Mouse (Mus musculus) left cerebral cortex, adult 8-10 months (tissue): ENCODE measurements around the gene Dapk3. TPM values are rescaled to one million over a fixed set of nuclear protein-coding genes. Genes with fewer than 3 reads are reported as not detected.
A peak's percentile ranks its signal among the peaks of the same experiment; 100 is the strongest.
"Not testable (repeated sequence)": the region's sequence is repeated elsewhere in the genome, so short reads cannot be mapped to it uniquely, and the experiment has no call there.

ENCODE experiments used
- DNase-seq, 2 experiments: peaks; one replicate each; pipeline ENCODE4 v3.0.0; 2022; ENCODE audit warnings: low spot score in 2 of 2
- total RNA-seq, 4 experiments: library from RNA; stranded (reverse); gene quantifications; 2 replicates each; pipeline ENCODE4 v1.2.4; 2022

The Dapk3 gene
- total RNA-seq, 4 experiments from 2014 or later: 65.1 to 70.9 (median 68.9) TPM

DNA sequence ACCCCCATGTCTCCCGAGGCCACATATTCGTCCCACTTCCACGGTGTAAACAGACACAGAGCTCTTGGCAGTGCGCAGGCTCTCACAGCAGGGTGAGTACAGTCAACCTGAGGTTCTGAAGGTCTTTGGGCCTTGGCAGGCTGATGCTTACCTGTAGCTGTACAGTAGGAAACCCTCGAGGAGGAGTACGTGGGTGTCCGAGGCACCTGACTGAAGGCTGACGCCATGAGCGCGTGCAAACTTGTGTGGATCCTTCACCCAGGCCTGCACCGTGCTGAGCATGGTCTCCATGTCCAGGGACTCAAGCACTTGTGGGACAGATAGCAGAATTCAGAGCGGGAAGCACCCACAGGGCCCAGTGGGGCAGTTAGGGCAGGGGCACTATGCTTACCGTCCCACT lies 17.3 kb downstream of the Dapk3 start:
- no peak for DNase-seq

DNA sequence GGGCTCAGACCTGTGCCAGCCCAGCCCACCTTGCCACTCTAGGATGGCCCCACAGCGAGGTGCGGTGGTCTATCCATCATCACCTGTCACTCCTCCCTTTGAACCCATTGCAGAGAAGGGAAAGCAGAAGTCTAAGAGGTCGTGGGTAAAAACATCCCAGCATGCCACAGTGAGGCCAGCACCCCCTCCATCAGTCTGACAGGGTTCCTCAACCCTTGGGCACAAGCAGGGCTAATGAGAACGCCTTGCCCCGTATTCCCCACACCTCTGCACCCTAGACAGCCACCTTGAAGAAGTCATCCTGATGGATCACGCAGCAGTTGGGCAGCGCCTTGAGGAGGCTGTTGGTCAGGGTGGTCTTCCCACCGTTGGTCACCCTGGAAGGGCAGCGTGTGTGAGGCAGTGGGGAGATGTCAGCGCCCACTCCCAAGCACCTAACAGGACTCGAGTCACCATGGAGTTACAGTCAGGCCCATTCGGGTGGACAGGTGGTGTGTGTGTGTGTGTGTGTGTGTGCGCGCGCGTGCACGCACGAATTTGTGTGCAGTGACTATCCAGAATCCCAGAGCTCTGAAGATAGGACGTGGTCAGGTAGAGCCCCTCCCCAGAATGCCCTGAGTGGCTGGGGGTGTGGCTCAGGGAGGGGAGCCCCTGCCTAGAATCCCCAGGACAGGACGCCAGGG lies 17.9 kb downstream of the Dapk3 start:
- DNase-seq: no peak

DNA sequence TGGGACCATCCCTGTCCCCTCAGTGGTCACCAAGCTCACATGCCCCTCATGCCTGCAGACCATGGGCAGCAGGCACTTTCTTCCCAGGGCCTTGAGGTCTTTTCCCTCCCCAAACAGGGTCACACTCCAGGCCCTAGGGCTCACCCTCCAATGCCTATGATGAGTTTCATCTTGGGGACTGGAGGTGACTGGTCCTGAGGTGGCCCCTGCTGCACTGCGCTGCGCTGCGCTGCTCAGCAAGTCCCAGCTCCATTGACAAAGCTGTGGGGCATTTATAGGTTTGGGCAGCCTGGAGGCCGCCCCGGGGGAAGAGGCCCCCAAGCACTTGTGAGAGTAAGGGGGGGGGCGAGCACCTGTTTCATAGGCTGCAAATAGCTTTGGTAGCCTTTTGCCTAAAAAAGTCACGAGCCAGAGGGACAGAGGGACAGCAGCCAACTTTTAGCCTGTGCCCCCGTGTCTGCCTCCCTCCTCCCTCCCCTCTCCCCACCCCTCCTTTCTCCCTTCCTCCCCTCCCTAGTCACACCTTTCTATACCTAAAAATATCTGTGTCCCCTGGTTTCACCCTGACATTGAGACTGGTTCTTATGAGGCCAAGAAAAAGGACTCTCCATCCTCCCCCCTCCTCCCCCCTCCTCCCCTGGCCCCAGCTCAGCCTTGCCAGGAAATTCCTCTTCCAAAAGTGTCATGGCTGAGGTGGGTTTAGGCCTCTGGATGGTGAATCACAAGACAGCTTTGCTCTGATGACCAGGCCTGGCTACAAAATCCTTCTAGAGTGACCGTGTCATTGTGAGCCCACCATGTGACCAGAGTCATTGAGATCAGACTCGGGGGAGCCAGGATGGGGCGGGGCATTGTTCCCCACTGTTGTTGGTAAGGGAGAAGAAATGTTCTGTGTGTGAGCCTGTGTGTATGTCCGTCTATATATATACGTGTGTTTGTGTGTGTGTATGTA lies 19.3 kb downstream of the Dapk3 start, which contains the start of gene Nmrk2:
TSS of gene Nmrk2 (minus strand) at position 245 of the 952 bp plus-strand sequence.
- DNase-seq: no peak

DNA sequence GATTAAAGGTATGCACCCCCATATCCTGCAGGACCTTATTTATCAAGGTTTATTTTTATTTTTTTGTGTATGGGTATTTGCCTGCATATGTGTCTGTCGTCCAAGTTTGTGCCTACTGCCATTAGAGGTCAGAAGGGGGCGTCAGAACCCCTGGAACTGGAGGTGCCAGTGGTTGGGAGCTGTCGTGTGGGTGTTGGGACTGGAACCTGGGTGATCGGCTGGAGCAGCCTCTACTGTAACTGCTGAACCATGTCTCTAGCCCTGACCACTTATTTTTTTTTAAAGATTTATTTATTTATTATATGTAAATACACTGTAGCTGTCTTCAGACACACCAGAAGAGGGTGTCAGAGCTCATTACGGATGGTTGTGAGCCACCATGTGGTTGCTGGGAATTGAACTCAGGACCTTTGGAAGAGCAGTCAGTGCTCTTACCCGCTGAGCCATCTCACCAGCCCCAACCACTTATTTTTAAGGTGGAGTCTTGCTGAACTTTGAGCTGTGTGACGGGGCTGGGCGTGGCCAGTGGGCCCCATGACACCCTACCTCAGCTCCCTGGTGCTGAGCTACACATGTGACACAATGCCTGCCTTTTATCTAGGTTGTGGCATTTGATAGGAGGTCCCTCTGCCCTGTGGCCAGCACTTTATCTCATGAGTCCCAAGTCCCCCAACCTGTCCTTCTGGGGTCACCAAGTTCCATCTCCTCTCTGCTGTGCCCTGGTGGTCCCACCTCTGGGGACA lies 20.3 kb downstream of the Dapk3 start:
- DNase-seq: no peak

DNA sequence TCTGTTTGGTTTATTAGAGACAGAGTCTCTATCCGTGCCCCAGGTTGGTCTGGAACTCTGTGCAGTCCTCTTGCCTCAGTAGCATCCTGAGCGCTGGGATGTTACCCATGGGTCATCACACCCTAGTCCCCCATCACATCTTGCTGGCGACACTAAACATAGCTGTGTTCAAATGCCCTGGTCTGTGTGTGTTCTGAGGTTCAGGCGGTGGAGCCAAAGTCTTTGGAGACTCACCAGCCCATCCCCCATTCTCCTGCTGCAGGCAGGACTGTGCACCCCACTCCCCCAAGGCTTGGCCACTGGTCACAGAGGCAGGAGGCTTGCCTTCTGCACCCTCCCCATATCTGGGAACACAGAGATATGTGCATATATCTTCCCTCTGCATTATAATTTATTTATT lies 21.3 kb downstream of the Dapk3 start:
- no peak for DNase-seq

DNA sequence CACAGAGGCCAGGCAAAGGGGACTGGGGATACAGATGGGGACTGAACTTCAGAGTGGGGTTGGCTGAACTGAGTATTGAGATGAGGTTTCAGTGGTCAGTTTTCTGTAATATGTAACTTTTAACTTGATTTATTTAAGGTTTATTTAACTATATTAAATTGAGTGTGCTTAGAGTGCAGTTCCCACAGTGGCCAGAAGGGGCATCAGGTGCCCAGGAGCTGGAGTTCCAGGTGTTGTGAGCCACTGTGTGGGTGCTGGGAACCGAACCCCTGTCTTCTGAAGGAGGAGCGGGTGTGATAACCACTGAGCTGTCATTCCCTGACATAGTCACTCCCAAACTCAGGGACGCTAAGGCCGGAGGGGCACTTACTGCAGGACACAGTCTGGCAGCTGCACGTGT lies 27.3 kb downstream of the Dapk3 start:
- no peak for DNase-seq

DNA sequence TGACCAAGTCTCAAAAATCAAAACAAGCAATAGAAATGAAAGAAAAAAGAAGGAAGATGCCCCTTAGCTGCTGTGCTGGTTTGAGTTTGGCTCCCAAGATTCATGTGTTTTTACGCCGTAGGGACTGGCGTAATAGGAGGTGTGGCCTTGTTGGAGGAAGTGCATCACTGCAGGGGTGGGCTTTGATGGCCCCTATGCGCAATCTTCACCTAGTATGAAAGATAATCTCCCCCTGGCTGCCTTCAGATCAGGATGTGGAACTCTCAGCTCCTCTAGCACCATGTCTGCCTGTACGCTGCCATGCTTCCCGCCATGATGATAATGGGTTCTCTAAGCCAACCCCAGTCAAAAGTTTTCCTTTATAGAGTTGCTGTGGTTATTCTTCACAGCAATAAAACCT lies 33.5 kb downstream of the Dapk3 start:
- DNase-seq: no peak

DNA sequence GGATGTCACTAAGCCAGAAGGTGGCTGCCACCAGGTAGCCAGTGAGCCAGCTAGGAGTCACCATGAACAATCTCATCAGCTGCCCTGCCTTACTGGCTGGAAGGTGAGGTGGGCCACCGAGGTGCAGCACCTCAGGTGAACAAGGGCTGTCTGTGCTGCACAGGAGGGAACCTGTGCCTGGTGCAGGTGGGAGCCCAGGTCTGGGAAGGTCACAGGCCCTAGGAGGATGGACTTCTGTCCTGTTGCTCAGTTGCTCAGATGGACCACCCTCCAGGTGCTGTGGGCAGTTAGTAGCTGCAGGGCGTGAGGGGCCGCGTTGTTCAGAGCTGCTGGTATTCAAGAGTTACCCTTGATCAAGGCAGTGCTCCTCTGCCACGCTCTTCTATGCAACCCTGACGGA lies 34.0 kb downstream of the Dapk3 start:
- no peak for DNase-seq

DNA sequence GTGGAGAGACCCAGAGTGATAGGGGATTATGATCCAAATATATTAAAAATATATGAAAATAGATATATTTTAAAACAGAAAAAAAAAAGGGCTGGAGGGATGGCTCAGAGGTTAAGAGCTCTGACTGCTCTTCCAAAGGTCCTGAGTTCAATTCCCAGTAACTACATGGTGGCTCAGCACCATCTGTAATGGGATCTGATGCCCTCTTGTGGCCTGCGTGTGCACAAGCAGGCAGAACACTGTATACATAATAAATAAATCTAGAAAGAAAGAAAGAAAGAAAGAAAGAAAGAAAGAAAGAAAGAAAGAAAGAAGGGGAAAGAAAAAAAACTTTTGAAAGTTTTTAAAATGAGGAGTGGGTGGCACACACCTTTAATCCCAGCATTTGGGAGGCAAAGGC lies 34.5 kb downstream of the Dapk3 start:
- not testable (repeated sequence) for DNase-seq

DNA sequence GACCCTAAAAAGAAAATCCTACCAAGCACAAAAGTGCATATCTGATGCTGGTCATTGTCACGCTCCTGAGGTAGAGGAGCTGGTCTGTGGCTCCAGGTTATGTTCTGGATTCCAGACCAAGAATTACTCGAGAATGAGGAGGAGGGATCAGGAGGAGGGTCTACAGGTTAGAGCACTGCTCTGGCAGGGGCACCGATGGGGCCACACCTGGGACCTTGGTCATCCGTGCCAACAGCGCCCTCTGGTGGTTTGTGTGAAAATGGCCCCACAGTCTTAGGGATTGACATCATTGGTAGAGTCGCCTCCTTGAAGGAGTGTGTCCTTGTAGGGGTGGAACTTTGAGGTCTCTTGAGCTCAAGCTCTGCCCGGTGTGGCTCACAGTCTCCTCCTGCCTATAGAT lies 35.2 kb downstream of the Dapk3 start:
- DNase-seq: peak in 1 of 2 experiments; percentile 46

DNA sequence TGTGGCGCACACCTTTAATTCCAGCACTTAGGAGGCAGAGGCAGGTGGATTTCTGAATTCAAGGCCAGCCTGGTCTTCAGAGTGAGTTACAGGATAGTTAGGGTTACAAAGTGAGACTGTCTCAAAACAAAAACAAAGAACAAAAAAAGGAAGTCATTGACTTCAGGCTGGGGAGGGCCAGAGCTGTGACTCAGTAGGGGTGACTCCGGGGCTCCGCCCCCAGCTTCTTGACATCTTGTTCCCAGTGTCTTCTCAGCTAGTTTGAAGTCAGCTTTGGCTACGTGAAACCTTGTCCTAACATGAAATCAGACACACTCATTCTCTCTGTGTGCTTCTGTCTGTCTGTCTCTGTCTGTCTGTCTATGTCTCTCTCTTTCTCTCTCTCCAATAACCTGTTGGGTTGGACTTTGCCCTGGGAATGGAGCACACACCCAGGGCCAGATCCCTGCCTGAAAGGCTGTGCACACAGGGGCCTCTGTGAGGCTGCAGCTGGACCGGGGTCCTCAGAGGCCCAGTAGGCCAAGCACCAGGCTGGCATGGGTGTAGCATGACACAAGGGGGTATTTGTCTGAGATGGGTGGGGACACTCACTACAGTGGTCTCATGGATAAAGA lies 38.7 kb downstream of the Dapk3 start:
- no peak for DNase-seq

DNA sequence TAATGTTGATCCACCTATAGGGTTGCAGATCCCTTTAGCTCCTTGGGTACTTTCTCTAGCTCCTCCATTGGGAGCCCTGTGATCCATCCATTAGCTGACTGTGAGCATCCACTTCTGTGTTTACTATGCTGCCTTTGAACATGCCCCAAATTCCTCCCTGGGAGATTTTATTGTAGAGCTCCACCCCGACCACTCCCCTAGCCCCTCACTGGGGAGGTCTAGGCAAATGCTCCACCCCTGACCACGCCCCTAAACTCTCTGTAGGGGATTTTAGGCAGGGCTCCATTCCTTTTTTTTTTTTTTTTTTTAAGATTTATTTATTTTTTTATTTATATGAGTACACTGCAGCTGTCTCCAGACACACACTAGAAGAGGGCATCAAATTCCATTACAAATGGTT lies 40.9 kb downstream of the Dapk3 start:
- DNase-seq: not testable (repeated sequence)

DNA sequence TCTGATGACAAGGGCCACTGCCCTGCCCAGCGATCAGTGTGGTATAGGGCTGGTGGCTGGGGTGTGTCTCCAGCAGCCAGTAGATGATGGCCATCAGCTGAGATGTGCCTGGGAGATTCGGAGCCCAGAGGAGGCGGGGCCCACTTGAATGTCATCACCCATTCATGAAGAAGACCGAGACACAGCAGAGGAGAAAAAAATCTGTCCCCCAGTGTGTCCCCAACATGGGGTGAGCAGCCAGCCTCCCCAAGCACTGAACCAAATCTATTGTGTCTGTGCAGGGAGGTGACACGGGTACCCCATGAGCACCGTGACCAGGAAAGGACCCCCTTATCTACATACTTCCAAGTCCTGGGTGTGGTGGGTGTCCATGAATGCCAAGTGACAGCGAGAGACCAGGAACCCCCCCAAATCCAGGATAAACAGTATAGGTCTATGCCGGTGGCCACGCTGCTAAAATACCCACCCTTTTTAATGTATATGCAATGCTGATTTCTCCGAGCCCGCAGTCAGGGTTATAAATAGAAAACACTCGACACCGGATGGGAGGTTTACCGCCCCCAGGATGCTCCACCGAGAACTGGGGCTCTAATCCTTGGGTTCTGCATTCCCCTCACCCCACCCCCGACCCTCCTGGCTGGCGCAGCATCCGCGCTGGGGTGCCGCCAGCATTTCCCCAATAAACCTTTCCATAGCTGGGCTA lies 47.1 kb downstream of the Dapk3 start:
- DNase-seq: peak in 1 of 2 experiments; percentile 57

DNA sequence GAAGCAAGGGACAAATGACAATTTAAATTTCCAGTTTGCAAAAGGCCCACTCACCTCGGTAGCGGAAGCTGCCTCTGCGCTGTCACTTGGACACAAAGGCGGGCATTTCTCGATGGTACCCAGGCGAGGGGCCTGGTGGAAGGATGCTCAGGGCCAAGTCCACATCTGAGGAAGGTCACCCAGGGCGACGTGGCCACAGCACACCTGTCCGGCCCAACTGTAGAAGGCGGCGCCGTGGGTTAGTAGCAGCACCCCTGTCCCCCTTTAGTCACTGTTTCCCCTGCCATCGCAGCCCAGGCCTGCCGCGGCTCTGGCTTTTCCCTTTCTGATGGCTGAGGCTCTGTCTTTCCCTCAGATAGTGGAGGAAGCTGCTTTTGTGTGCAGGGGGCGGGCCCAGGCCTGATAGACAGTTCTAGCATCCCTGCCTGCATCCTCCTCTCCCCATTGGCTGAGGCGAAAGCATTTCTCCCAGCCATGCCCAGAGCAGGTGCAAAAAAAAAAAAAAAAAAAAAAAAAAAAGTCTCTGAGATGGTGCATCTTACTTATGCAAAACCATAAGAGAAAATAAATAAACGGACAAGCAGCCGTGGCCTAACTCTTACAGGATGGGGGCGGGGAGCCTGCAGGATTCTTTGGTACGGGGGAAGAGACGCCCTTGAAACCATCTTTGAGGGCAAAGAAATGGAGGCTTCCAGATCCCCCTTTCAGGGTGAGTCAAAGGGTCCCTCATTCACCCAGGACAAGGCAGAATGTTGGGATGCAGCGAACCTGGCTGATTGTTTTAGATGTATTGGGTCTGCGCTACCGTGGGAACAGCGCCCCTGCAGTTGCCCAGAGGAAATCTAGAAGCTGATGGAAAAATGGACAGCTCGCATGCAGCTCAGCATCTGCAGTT lies 47.9 kb downstream of the Dapk3 start, which contains the start of gene Atcay:
TSS of gene Atcay (minus strand) at position 396 of the 895 bp plus-strand sequence.
- peak; percentile 72 to 87 for DNase-seq

DNA sequence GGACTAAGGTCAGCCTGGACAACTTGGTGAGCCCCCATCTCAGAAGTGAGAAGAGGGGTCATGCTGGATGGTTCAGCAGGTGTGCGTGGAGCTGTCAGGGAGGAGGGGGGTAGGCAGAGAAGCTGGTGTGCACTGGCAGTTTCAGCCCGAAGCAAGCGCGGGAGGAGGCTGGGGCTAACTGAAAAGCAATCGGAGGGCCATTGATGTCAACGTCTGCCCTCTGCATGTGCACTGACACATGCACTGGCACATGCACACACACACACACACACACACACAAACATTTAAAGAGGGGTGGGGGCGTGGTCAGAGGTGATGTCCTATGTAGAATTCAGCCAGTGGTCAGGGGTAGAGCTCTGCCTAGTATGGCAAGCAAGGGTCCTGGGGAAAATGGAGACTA lies 48.6 kb downstream of the Dapk3 start:
- peak in 1 of 2 experiments; percentile 8 for DNase-seq

DNA sequence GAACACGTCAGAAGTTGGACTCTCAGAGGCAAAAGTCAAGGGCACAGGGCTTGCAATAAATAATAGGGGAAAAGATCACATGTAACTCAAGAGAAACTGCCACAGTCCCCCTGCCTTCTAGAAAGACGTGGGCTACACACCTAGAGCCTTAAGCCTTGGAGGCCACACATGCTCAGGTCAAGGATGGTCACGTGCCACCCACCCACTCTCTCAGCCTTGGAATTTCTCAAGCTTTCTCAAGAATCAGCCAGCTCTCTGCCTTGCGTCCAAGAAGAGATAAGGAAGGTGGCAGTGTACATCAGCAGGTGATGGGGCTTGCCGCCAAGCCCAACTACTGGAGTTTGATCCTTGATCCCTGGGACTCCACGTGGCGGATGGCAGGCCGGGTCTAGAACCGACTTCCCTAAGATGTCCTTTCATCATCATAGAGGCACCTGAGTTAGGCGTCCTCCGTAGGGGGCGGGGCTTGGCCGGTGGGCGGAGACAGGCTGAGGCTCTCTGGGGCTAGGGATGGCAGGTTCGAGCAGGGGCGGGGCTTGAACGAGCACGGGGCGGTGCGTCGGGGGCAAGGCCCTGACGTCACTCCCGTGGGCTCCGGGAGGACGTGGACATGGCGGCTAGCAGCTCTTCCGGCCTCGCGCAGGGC lies 49.9 kb downstream of the Dapk3 start, which contains the start of gene Zfr2:
TSS of gene Zfr2 (plus strand) at position 576 of the 646 bp plus-strand sequence.
- DNase-seq: peak; percentile 88 to 95

DNA sequence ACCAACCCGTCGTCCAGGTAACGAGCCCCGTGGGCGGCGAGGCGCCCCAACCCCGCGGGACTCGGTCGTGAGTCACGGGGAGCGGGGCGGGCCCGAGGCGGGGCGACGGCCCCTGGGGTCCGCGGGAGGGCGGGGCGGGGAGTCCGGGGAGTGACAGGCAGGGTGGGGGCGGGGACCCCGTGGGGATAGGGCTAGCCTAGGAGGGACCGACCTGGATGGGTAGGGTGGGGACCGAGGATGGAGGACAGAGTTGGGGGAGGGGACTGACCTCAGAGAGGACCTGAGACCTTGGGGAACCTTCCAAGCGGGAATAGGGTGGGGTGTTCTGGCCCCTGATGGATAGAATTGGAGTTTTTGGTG lies 50.4 kb downstream of the Dapk3 start:
- DNase-seq: no peak

DNA sequence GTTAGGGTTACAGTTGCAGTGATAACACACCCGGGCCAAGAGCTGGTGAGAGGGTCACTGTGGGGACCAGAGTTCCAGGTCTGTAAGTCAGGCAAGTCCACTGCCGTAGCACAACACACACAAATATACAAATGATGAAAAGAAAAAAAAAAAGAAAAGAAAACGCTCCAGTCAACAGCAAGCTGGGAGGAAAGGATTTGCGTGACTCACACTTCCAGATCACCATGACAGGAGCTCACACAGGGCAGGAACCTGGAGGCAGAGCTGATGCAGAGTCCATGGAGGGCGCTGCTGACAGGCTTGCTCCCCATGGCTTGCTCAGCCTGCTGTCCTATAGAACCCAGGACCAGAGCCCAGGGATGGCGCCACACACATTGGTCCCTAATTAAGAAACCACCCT lies 51.4 kb downstream of the Dapk3 start:
- no peak for DNase-seq
